Mouse (Mus musculus) ovary, postnatal 36 days (tissue): Measurements from ENCODE around the gene Cops7a.

Experiments used
- DNase-seq: peaks from one replicate; pipeline ENCODE4 v3.0.0; 2022; ENCODE audit warnings: low spot score, mixed read lengths

Gene Cops7a

GRCm38 (mm10) chr6:124965088-124965719, at the start of gene Cops7a:
Cops7a (minus strand) TSS chr6:124965538.
- DNase-seq: peak; percentile 97

DNA sequence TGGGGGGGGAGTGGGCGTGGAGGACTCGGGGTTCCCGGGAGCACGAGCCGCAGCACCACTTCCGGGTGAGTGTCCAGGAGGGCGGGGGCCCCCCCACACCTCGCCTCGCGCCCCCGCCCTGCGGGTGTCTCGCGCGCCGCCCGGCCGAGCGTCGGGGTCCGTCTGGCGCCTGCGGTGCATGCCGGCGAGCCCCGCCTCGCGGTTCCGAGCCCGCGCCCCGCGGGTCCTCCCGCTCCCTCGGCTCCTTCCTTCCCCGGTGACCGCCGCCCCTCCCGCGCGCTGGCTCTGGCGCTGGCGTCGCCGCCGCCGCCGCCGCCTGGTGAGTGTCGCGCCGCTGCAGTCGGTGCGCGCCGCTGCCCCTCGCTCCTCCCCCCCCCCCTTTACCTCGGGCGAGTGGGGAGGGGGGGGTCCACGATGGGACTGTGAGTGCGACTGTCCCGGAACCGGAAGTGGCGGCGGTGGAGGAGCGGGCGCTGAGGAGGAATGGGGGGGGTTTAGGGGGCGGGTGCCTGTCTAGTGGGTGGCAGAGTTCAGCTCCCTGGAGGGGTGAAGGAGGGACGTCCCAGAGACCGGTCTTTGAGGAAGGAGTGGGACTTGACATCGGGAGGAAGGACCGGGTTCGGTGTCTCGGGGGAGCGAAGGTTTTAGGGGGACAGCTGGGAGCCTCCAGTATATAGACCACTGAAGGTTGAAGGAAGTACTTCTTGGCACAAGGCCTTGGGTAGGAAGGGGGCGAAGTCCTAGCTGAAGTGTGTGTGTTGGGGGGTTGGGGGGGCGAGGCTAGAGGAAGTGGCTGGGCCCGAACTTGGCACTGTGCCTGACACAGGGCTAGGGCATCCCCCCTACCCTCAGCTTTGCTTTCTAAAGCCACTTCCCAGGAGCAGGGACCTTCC, 44.1 kb upstream of the Cops7a start:
- DNase-seq: peak; percentile 80

DNA sequence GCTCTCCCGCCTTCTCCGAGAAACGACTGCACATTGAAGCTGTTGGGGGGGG, 43.6 kb upstream of the Cops7a start, which contains the start of gene Zfp384:
TSS of gene Zfp384 (plus strand) at position 17 of the 52 bp plus-strand sequence.
- DNase-seq: no peak

- peak; percentile 94 for DNase-seq
Measured at GRCm38 (mm10) chr6:125008586-125009128, 43.3 kb upstream of the Cops7a start.

DNA sequence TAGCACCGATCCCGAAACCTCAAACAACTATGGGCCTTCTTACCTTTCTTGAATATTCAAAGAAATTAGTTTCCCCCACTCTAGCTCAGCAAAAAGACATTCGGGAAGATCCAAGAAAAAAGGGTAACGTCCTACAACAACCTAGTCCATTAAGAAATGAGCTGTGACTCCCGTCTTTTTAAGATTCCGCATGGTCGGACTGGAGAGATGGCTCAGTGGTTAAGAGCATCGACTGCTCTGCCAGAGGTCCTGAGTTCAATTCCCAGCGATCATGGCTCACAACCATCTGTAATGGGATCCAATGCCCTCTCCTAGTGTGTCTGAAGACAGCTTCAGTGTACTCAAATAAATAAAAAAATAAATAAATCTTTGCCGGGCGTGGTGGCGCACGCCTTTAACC, 42.7 kb upstream of the Cops7a start:
- no peak for DNase-seq

GRCm38 (mm10) chr6:125005086-125005485, 39.7 kb upstream of the Cops7a start:
- no peak for DNase-seq

GRCm38 (mm10) chr6:125003706-125004105, 38.4 kb upstream of the Cops7a start:
- no peak for DNase-seq

- DNase-seq: no peak
Measured at GRCm38 (mm10) chr6:124999546-124999945, 34.2 kb upstream of the Cops7a start.

DNA sequence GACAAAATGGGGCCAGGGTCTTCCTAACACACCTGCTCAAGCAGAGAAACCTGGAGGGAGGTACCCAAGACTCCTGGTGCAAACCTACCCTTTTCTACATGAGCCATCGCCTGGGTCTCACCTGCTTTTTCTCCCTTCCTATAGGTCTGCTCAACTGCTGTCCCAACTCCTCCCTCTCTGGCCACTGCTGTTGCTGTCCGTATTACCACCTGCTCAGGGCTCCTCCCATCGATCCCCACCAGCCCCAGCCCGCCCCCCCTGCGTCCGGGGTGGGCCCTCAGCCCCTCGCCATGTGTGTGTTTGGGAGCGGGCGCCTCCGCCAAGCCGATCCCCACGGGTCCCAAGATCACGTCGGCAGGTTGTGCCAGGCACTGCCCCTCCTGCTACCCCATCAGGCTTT, 33.8 kb upstream of the Cops7a start:
- no peak for DNase-seq

GRCm38 (mm10) chr6:124998066-124998465, 32.7 kb upstream of the Cops7a start:
- DNase-seq: no peak

GRCm38 (mm10) chr6:124996551-124997501, 31.5 kb upstream of the Cops7a start, which contains the start of gene Pianp:
Pianp (plus strand) TSS chr6:124996694.
- peak; percentile 78 for DNase-seq

DNA sequence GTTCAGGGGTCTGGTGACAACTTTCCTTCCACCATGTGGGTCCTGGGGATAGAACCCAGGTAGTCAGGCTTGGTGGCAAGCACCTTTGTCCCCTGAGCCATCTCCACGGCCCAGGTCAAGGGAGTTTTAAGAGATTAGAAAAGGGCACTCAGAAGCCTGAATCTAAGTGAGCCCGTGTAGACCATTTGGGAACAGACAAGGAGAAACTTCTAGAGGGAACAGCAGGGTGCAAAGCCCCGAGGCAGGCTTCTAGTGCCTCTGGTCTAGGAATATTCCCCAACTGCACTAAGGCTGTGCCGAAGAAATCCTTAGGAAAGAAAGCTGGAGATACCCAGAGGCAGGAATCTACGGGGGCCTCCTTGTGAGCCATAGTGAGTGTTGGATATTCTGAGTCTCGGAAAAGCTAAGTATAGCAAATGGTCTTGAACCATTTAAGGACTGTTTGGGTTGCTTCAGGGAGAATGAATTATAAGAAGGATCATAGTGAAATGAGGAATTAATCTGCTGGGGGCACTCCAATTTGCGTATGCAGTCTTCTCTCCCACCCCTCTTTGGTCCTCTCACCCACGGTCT, 30.6 kb upstream of the Cops7a start:
- no peak for DNase-seq

GRCm38 (mm10) chr6:124995246-124995645, 29.9 kb upstream of the Cops7a start:
- no peak for DNase-seq

DNA sequence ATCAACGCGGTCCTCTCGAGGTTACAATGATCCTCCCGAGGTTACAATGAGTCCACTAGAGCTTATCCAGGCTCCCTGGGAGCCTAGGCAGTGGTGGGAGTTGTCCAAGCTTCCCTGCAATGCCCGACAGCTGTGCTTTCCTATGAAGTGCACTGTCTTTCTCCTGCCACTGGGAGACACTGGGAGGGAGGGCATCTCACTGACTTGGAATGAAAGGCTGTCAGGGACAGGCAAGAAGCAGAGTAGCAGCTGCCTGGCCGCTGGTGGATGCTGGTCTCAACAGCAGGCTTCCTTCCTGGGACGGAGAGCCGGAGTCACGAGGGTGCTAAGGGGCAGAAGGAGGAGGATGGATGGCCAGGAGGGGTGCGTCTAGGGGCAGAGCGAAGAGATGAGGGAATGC, 28.5 kb upstream of the Cops7a start:
- DNase-seq: peak; percentile 21

- DNase-seq: no peak
Measured at GRCm38 (mm10) chr6:124993365-124993764, 28.0 kb upstream of the Cops7a start.

DNA sequence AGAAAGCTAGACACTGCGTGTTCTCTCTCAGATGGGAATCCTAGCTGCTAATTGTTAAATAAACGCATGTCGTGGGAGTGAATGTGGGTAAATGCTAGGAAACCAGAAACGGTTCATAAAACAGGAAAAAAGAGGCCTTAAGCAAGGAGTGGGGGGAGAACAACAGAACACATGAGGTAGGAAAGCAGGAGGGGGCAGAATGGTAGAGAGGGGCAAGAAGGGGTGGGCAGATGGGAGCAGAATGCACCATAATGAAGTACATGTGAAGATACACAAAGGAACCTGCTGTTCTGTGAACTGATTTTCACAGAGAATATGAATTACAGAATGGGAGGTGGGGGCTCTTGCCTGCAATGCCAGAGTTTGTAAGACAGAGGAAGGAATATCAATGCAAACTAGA, 26.9 kb upstream of the Cops7a start:
- DNase-seq: no peak

DNA sequence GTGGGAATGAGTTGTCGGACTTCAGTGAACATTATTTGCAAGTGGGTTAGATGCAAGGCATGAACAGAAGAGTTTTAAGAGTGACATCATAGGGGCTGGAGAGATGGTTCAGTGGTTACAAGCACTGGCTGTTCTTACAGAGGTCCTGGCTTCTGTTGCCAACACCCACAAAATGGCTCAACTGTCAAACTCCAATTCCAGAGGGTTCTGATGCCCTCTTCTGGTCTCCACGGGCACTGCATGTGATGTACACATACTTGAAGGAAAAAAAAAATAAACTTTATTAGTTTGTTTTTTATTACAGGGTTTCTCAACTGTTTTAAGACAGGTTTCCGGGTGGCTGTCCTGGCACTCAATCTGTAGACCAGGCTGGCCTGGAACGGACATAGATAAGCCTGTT, 2.4 kb upstream of the Cops7a start:
- peak; percentile 21 for DNase-seq

DNA sequence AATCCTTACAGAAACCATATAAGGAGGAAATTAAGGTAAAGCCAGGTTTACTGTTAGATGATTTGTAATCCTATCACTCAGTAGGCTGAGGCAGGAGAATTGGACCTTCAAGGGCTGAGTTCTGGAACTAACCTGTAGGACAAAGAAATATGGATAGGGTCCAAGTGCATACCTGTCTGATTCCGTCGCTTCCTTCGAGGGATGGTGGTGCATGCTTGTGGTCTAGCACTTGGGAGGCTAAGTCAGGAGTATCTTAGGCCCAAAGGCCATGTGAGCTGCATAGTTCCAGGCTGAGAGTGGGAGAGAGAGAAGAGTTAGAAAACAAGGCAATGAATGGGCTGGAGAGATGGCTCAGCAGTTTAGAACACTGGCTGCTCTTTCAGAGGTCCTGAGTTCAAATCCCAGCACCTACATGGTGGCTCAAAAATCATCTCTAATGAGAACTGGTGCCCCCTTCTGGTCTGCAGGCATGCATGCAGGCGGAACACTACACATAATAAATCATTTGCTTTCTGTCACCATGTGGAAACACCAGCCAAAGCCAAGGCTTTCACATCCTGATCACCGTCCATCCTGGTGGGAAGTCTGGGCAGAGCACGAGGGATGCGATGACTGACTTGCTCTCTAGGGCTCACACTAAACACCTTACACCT, 1.3 kb upstream of the Cops7a start:
- no peak for DNase-seq

- no peak for DNase-seq
Measured at GRCm38 (mm10) chr6:124965747-124966146, 409 bp upstream of the Cops7a start.

- DNase-seq: no peak
Measured at GRCm38 (mm10) chr6:124964638-124965037, 700 bp downstream of the Cops7a start.

- DNase-seq: peak; percentile 42
Measured at GRCm38 (mm10) chr6:124961021-124961420, 4.3 kb downstream of the Cops7a start.

- no peak for DNase-seq
Measured at GRCm38 (mm10) chr6:124959960-124960359, 5.4 kb downstream of the Cops7a start.
